Mouse (Mus musculus) liver, postnatal 0 days (tissue): ENCODE measurements around the gene Wbp11.

Experiments
- CTCF ChIP-seq: sonication (generic); IDR thresholded peaks from 2 replicates; pipeline ENCODE4 v1.5.1; 2016; ENCODE audit warnings: antibody characterized with exemption, low read depth
- EP300 ChIP-seq: IDR thresholded peaks from 2 replicates; pipeline ENCODE4 v1.6.1; 2016; ENCODE audit warnings: antibody characterized with exemption, low read depth, mild to moderate bottlenecking

- TF ChIP-seq CTCF = no peak
- no peak for TF ChIP-seq EP300
Measured at GRCm38 (mm10) chr6:136866150-136866549, 38.1 kb upstream of the Wbp11 start.
